Mouse (Mus musculus) brain, embryonic 14.5 days (tissue): ENCODE results near the gene Fubp1.

Experiments
- CTCF ChIP-seq: fragments of 200-500 bp; IDR thresholded peaks from 2 replicates; pipeline ENCODE4 v1.5.1; 2012; ENCODE audit warnings: inconsistent platforms, mild to moderate bottlenecking, moderate library complexity, borderline replicate concordance; ENCODE audit not compliant: insufficient read depth, insufficient read length; ENCODE audit errors: extremely low read depth
- POLR2A ChIP-seq: fragments of 200-500 bp; IDR thresholded peaks from 2 replicates; pipeline ENCODE4 v1.6.1; 2012; ENCODE audit warnings: mild to moderate bottlenecking, inconsistent platforms, borderline replicate concordance; ENCODE audit not compliant: poor library complexity, insufficient read depth, insufficient read length, severe bottlenecking; ENCODE audit errors: extremely low read depth

DNA sequence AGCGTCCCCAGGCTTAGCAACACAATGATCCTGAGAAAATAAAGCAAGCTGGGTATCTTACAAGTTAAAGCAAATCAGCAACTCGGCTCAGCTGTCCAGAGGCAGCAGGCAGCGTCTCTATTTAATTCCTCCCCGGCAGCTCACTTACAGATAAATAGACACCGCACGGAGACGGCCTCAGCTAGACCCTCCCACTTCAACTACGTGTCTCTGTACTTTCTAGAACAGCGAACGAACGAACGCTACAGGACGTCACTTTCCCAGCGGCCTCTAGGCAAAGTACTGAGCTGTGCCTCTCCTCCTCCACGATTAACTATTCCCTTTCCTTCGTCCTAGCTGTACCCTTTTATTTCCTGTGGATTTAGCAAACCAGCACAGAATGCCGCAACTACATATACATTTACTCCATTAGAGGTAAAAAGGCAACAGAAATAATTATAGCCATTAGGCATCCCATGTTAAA is 16.6 kb upstream of the Fubp1 start:
- TF ChIP-seq CTCF (peak; percentile 15; the same call in 1 of the 2 replicates), POLR2A (peak; percentile 67; the same call in 1 of the 2 replicates)
